Mouse (Mus musculus): ENCODE results near the gene Mark2.

Mark2 gene

GRCm38 (mm10) chr19:7294098-7294876 is 47.4 kb downstream of the Mark2 start:
- DNase-seq = no peak

- DNase-seq = no peak
These were observed 49.5 kb downstream of the Mark2 start for GRCm38 (mm10) chr19:7291958-7292709.

- DNase-seq = no peak
These were observed 51.9 kb downstream of the Mark2 start for GRCm38 (mm10) chr19:7289767-7290166.

- DNase-seq = no peak
These were observed 53.4 kb downstream of the Mark2 start for GRCm38 (mm10) chr19:7288288-7288687.

- no peak for DNase-seq
These were observed 54.9 kb downstream of the Mark2 start for GRCm38 (mm10) chr19:7286563-7287315.

- no peak for DNase-seq
These were observed 60.9 kb downstream of the Mark2 start for GRCm38 (mm10) chr19:7280557-7281330.

GRCm38 (mm10) chr19:7279114-7279513 is 62.5 kb downstream of the Mark2 start:
- DNase-seq = peak; percentile 55

GRCm38 (mm10) chr19:7278200-7278906 is 63.3 kb downstream of the Mark2 start:
- no peak for DNase-seq

GRCm38 (mm10) chr19:7276796-7277195 is 64.9 kb downstream of the Mark2 start:
- no peak for DNase-seq

GRCm38 (mm10) chr19:7276053-7276659 is 65.5 kb downstream of the Mark2 start:
- DNase-seq = no peak

- DNase-seq = no peak
These were observed 66.4 kb downstream of the Mark2 start for GRCm38 (mm10) chr19:7275131-7275789.

GRCm38 (mm10) chr19:7274326-7274990 is 67.2 kb downstream of the Mark2 start:
- DNase-seq = no peak

- DNase-seq = no peak
These were observed 68.2 kb downstream of the Mark2 start for GRCm38 (mm10) chr19:7273486-7273885.

GRCm38 (mm10) chr19:7269290-7270044 is 72.2 kb downstream of the Mark2 start:
- DNase-seq = no peak

- DNase-seq = peak; percentile 69
These were observed 73.0 kb downstream of the Mark2 start for GRCm38 (mm10) chr19:7268722-7269090.

GRCm38 (mm10) chr19:7267781-7268721 is 73.6 kb downstream of the Mark2 start:
- DNase-seq = peak; percentile 75

GRCm38 (mm10) chr19:7267091-7267741 is 74.4 kb downstream of the Mark2 start, which contains the start of gene Rcor2:
TSS of gene Rcor2 (plus strand) at chr19:7267325.
- peak; percentile 69 for DNase-seq

- no peak for DNase-seq
These were observed 75.2 kb downstream of the Mark2 start for GRCm38 (mm10) chr19:7266421-7266831.

All from kidney, adult 18-20 months (tissue).